Mouse (Mus musculus): ENCODE measurements around the gene Smim15.

DNA sequence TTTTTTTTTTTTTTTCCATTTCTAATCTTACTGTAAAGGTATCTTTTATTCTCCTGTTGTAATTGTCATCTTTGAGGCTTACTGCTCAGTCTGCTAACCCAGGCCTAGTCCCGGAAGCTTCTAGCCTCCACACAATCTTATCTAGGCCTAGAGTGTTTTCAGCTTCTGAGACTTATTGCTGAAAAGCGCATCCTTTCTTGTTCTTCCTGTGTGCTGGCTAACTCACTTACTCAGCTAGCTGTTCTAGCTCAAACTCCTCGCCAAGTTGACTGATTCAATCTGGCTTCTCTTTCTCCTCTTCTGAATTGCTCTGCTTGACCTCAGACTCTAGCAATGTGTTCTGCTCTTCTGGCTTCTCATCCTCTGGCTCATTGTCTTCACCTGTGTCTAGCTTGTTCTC lies 1.4 kb downstream of the Smim15 start:
- no peak for TF ChIP-seq TAL1 (IDR thresholded peaks at IDR 0.05; ENCODE audit: low read length)
- TF ChIP-seq GATA1 (IDR thresholded peaks at IDR 0.05; ENCODE audit: low read length): no peak
